ENCODE assay signal across 13 mouse cellular contexts in genomic region chr4:137837792-137838191, GRCm38 (mm10). TPM values are rescaled to one million over a fixed set of nuclear protein-coding genes. Genes with fewer than 3 reads are reported as not detected.
DNase-seq lines count a peak whose midpoint lies in the region; ATAC-seq lines count a peak whose summit lies in the region.
"Had no signal": no experiment of that assay in that cellular context is flagged by ENCODE, and none has a peak within 500 bp of the region (broad histone marks: within the 10 kb centered on the region; RNA-seq: fewer than 3 reads in every experiment).

No protein-coding gene starts in this region.

- H3K4me3 ChIP-seq in kidney, embryonic 16.5 days (ENCODE audit: low read length) = no peak overlapping the region
- no peak overlapping the region for H3K4me3 ChIP-seq in forebrain, embryonic 12.5 days (replicated peaks)
- H3K4me3 ChIP-seq: liver, embryonic 15.5 days; megakaryocyte, embryonic 14.5 days; neural tube, embryonic 13.5 days had no signal

- no peaks in the 10 kb centered on the region for H3K36me3 ChIP-seq in kidney, embryonic 16.5 days (ENCODE audit: insufficient read depth, low read length)
- H3K36me3 ChIP-seq in forebrain, embryonic 12.5 days (replicated peaks) = no peaks in the 10 kb centered on the region
- H3K36me3 ChIP-seq: G1E; liver, embryonic 15.5 days; neural tube, embryonic 13.5 days had no signal

- no peak overlapping the region for H3K9ac ChIP-seq in kidney, embryonic 16.5 days (replicated peaks; ENCODE audit: low read length)
- no peak overlapping the region for H3K9ac ChIP-seq in forebrain, embryonic 12.5 days
- H3K9ac ChIP-seq: liver, embryonic 15.5 days; neural tube, embryonic 13.5 days had no signal

- no peak overlapping the region for H3K27ac ChIP-seq in kidney, embryonic 16.5 days (ENCODE audit: low read length)
- no peak overlapping the region for H3K27ac ChIP-seq in forebrain, embryonic 12.5 days
- H3K27ac ChIP-seq: liver, embryonic 15.5 days; neural tube, embryonic 13.5 days had no signal

- WGBS in kidney, embryonic 16.5 days = 81% methylated on average over 8 of the region's 8 CpGs
- 89% methylated on average over 8 of the region's 8 CpGs for WGBS in forebrain, embryonic 12.5 days

- no peaks in the 10 kb centered on the region for H3K9me3 ChIP-seq in kidney, embryonic 16.5 days (ENCODE audit: low read length)
- no peaks in the 10 kb centered on the region for H3K9me3 ChIP-seq in forebrain, embryonic 12.5 days
- H3K9me3 ChIP-seq: G1E; liver, embryonic 15.5 days; neural tube, embryonic 13.5 days had no signal

- no peak for ATAC-seq in kidney, embryonic 16.5 days (ENCODE audit: low FRiP score, low TSS enrichment)
- no peak for ATAC-seq in forebrain, embryonic 12.5 days (ENCODE audit: low FRiP score)
- ATAC-seq: inflammation-experienced regulatory T-cells, adult 6 months had no signal

- no peak overlapping the region for H3K4me2 ChIP-seq in kidney, embryonic 16.5 days (replicated peaks; ENCODE audit: low read depth, low read length)
- H3K4me2 ChIP-seq in forebrain, embryonic 12.5 days = no peak overlapping the region
- H3K4me2 ChIP-seq: liver, embryonic 15.5 days; neural tube, embryonic 13.5 days had no signal

- DNase-seq in kidney, adult 11 months = peak; percentile 85
- DNase-seq in NIH3T3 (ENCODE audit: low read depth) = peak; percentile 77
- DNase-seq in adrenal gland, postnatal 25 days = peak; percentile 65
- DNase-seq in kidney, postnatal 10 days = peak; percentile 57
- DNase-seq in c-Kit-positive CD71-positive TER-119-positive erythroid progenitor cells, embryonic 14.5 days (ENCODE audit: low spot score) = no peak
- no peak for DNase-seq in thymus, postnatal 36 days

- H3K27me3 ChIP-seq in kidney, embryonic 16.5 days (ENCODE audit: insufficient read depth, low read length) = no peaks in the 10 kb centered on the region
- H3K27me3 ChIP-seq in forebrain, embryonic 12.5 days = peaks cover 9% of the 10 kb centered on the region; the same call in 1 of the 2 replicates

- H3K4me1 ChIP-seq in kidney, embryonic 16.5 days (ENCODE audit: insufficient read depth, low read length) = peaks cover 8% of the 10 kb centered on the region; the same call in 1 of the 2 replicates
- peaks cover 5% of the 10 kb centered on the region for H3K4me1 ChIP-seq in forebrain, embryonic 12.5 days
- H3K4me1 ChIP-seq: liver, embryonic 15.5 days had no signal

RNA-seq across cellular contexts. Expression of gene Ece1, which starts 24.2 kb away (rescaled TPM):
- polyA plus RNA-seq in kidney, embryonic 16.5 days (2015; fragmentation: Nextera tagmentation; extraction: Ambion mirVana) = 55.5 and 72.3 TPM in 2 replicates
- total RNA-seq in adrenal gland, postnatal 25 days (2021) = 264 and 285 TPM in 2 replicates
- 18.3 and 23.4 TPM in 2 replicates for polyA plus RNA-seq in forebrain, embryonic 12.5 days (2016; fragmentation: Nextera tagmentation; extraction: Ambion mirVana)

RNA-seq across cellular contexts. Expression of gene Alpl, which starts 41.6 kb away (rescaled TPM):
- polyA plus RNA-seq in kidney, embryonic 16.5 days (2015; fragmentation: Nextera tagmentation; extraction: Ambion mirVana) = 19.2 and 19.3 TPM in 2 replicates
- 4.6 and 6.1 TPM in 2 replicates for total RNA-seq in adrenal gland, postnatal 25 days (2021)
- 13.1 and 15.5 TPM in 2 replicates for polyA plus RNA-seq in forebrain, embryonic 12.5 days (2016; fragmentation: Nextera tagmentation; extraction: Ambion mirVana)
- total RNA-seq: G1E had no signal
- polyA plus RNA-seq: G1E had no signal

Comparison
In these comparisons a context has a peak if more than half of its experiments do, and no peak if none do; other contexts are left out.
1. DNase-seq: peak in kidney, adult 11 months (single experiment), NIH3T3 (single experiment), adrenal gland, postnatal 25 days (single experiment) and kidney, postnatal 10 days (single experiment); none in c-Kit-positive CD71-positive TER-119-positive erythroid progenitor cells, embryonic 14.5 days (single experiment) and thymus, postnatal 36 days (0 of 2).